Mouse (Mus musculus) kidney, adult 2 months (tissue): ENCODE results near the gene Glis3. TPM values are rescaled to one million over a fixed set of nuclear protein-coding genes. Genes with fewer than 3 reads are reported as not detected.

Experiments
- DNase-seq: peaks from one replicate; pipeline ENCODE4 v3.0.0; 2021
- H3K27ac ChIP-seq: fragments of 200-500 bp; 2 replicates; pipeline ENCODE4 v1.5.1; 2012; ENCODE audit warnings: low read depth, low read length, control low read depth, inconsistent platforms; ENCODE audit not compliant: insufficient read depth
- H3K27me3 ChIP-seq: fragments of 200-500 bp; replicated peaks from 2 replicates; pipeline ENCODE4 v1.6.1; 2012; ENCODE audit warnings: mild to moderate bottlenecking, moderate library complexity, low read length, inconsistent platforms; ENCODE audit not compliant: control insufficient read depth, insufficient read depth
- H3K36me3 ChIP-seq: fragments of 200-500 bp; 2 replicates; pipeline ENCODE4 v1.6.1; 2012; ENCODE audit warnings: mild to moderate bottlenecking, moderate library complexity, low read length, inconsistent platforms; ENCODE audit not compliant: control insufficient read depth, insufficient read depth
- H3K4me1 ChIP-seq: fragments of 200-500 bp; 2 replicates; pipeline ENCODE4 v1.6.1; 2011; ENCODE audit warnings: low read length; ENCODE audit not compliant: control insufficient read depth, insufficient read depth
- H3K4me3 ChIP-seq: fragments of 200-500 bp; 2 replicates; pipeline ENCODE4 v1.5.1; 2011; ENCODE audit warnings: mild to moderate bottlenecking, low read depth, low read length, control low read depth; ENCODE audit not compliant: insufficient read depth
- CTCF ChIP-seq: fragments of 200-500 bp; conservative IDR thresholded peaks from 2 replicates; pipeline ENCODE4 v1.5.1; 2011; ENCODE audit warnings: low read depth, mild to moderate bottlenecking, control low read depth, low read length, moderate library complexity, mixed read lengths; ENCODE audit not compliant: insufficient read depth, insufficient read length
- POLR2A ChIP-seq: fragments of 200-500 bp; IDR thresholded peaks from one replicate; pipeline ENCODE4 v1.6.1; 2011; ENCODE audit warnings: low read depth, low read length, control low read depth
- WGBS: fragments of 180-500 bp; shearing (Covaris S2); methylation state at CpG from one replicate; pipeline ENCODE4 v1.1.7; 2018; 5-methylcytosine and 5-hydroxymethylcytosine counted together
- polyA plus RNA-seq: library from polyadenylated mRNA; depleted of rRNA; stranded (reverse); fragments of >200 nt; gene quantifications from 2 replicates; pipeline ENCODE4 v1.2.3, GENCODE M21; 2012

Glis3 gene
- polyA plus RNA-seq, 1 experiment = 23.7 TPM

DNA sequence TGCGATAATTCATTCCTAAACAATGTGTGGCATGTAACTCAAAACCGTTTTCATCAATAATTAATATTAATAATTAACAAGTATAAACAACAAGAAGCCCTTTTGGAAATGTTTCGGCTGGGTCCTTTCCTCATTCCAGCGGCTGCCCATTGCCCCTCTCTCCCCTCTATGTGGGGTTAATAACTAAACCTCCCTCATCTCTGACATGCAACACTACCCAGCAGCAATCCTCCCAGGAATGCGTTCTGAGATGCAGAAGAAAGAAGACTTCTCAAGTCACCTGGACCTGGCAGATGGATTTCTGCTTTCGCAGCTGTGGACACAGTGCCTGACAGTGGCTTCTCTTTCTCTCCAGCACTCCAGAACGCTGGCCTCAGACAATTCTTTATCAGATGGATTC lies 120.0 kb downstream of the Glis3 start:
- Histone ChIP-seq H3K36me3 (no peaks in the 10 kb centered on the region), H3K27me3 (no peaks in the 10 kb centered on the region), H3K4me3 (no peak overlapping the region), H3K4me1 (peaks cover 35% of the 10 kb centered on the region), H3K27ac (peak overlapping the region; percentile 99)
- no peak for TF ChIP-seq POLR2A
- TF ChIP-seq CTCF = no peak
- peak; percentile 93 for DNase-seq
- 35% methylated on average over 7 of the region's 7 CpGs for WGBS

DNA sequence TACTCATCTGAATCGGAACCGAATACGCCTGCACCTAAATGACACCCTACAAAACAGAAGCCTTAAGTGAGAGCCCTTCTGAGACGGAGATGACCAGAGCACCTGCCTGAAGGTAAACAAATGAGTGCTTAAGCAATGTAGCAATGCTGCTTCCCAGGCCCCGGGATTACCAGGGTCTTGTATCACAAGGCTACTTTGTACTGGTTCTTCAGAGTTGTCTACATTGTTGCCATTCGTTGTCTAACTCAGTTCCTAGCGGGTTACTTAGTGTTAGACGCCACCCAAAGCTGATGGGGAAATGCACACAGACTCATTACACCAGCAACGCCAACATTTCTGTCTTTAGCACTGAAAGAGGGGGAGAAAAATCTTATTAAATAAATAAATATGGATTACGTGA lies 120.5 kb downstream of the Glis3 start:
- peak overlapping the region; percentile 98 for H3K27ac ChIP-seq
- no peak for DNase-seq
- TF ChIP-seq CTCF = no peak
- TF ChIP-seq POLR2A = no peak
- no peaks in the 10 kb centered on the region for H3K27me3 ChIP-seq
- peaks cover 38% of the 10 kb centered on the region for H3K4me1 ChIP-seq
- no peaks in the 10 kb centered on the region for H3K36me3 ChIP-seq
- 39% methylated on average over 10 of the region's 10 CpGs for WGBS
- H3K4me3 ChIP-seq = no peak overlapping the region

DNA sequence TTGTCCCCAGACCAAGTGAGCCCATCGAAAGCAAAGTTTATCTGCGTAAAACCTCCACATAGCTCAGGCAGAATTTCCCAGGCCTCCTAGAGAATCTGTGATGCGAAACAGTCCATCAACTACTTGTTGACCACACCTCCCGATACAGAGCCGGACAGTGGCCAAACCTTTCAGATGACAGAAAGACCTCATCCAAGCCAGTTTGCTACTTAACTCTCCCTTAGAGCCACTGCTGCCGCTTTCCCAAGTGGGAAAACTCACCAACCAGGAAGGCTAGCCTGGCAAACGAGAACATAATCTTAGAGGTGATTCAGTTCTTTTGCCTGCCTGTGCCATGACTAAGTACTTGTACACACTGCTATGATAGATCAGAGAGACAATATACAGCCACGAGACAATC lies 121.2 kb downstream of the Glis3 start:
- peak overlapping the region; percentile 98 for H3K27ac ChIP-seq
- H3K4me1 ChIP-seq = peaks cover 42% of the 10 kb centered on the region
- H3K27me3 ChIP-seq = no peaks in the 10 kb centered on the region
- no peak overlapping the region for H3K4me3 ChIP-seq
- no peaks in the 10 kb centered on the region for H3K36me3 ChIP-seq
- no peak for TF ChIP-seq CTCF
- TF ChIP-seq POLR2A = no peak
- peak; percentile 79 for DNase-seq
- 24% methylated on average over 8 of the region's 8 CpGs for WGBS

DNA sequence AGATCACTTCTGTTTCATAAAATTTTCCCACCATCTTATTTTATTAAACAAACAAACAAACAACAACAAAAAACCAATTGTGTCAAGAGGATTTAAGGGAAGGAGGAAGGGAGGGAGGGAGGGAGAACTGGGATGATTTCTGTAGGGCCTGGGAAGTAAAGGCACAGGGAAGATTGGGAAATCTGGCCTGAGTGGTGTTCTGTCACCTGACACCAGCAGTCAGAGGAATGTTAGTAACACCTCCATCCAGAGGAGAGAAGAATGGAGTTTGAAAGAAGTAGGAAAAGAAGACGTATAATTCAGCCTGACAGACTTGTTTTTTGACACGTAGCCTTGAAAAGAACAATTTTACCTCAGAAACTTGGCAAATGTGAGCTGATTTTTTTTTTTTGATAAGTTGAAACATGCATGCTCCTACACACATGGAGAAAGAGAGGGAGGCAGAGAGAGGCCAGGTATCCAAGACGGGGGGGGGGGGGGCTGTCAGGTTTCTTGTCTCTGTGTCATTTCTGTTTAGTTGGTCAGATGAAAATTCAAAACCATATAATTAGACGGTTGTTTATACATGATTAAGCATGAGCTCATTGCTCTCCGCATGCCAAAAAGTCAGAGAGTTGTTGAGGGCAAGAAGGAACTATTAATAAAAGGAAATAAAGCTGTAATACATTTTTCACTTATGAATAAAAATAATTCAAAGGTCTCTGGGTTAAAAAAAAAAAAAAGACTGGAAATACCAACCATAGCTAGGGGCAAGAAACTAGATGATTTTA lies 122.1 kb downstream of the Glis3 start:
- peak; percentile 45 for DNase-seq
- Histone ChIP-seq H3K27me3 (no peaks in the 10 kb centered on the region), H3K4me3 (no peak overlapping the region), H3K36me3 (no peaks in the 10 kb centered on the region), H3K4me1 (peaks cover 43% of the 10 kb centered on the region), H3K27ac (peak overlapping the region; percentile 81)
- TF ChIP-seq CTCF = no peak
- TF ChIP-seq POLR2A = no peak
- WGBS = 19% methylated on average over 5 of the region's 5 CpGs

DNA sequence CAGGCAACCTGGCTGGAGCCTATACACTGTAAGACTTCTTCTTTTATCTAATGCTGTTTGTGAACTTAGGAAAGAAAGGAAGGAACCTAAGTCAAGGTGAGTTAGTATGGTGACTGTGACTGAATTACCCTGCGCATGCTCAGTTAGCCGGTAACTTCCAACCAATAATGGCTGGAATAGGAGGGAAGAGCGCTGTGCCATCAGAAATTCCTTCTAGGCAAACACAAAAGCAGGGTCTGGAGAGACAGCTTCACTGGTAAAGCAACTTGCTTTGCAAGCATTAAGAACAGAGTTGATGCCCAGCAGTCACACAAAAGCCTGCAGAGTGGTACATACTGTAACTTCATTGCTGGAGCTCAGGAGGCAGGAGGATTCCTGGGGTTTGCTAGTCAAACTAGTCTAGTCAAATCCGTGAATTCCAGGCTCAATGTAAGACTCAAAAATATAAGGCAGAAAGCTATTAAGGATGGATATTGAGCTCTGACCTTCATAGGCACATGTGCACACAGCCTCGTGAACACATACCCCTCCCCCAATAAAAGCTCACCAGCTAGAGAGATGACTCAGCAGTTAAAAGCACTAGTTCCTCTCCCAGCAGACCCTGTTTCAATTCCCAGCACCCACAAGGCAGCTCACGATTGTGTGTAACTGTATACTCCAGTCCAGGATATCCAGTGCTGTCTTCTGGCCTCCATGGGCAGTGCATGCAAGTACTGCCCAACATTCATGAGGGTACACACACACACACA lies 124.5 kb downstream of the Glis3 start:
- H3K4me1 ChIP-seq = peaks cover 38% of the 10 kb centered on the region
- TF ChIP-seq POLR2A (no peak), CTCF (no peak)
- no peak for DNase-seq
- WGBS = 75% methylated on average over 6 of the region's 6 CpGs
- H3K27ac ChIP-seq = peak overlapping the region; percentile 56; the same call in 1 of the 2 replicates
- no peaks in the 10 kb centered on the region for H3K27me3 ChIP-seq
- no peaks in the 10 kb centered on the region for H3K36me3 ChIP-seq
- H3K4me3 ChIP-seq = no peak overlapping the region

DNA sequence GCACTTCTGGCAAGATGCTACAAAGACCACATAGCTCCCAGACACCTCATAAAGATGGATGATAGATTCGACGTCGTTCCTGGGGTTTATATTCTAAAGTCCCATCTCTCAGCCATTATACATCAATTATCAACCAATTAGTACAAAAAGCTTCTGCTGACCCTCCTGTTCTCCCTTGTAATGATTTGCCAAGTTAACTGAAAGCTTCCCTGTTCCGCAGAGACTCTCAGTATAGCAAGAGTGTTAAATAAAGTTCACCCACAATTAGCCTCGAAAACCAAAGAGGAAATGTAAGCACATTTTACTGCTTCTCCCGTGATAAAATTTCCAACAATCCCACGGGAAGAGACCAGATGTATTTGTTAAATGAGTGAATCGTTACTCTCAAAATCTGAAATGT lies 129.3 kb downstream of the Glis3 start:
- Histone ChIP-seq H3K27ac (peak overlapping the region; percentile 92), H3K36me3 (no peaks in the 10 kb centered on the region)
- WGBS = 21% methylated on average over 8 of the region's 8 CpGs

DNA sequence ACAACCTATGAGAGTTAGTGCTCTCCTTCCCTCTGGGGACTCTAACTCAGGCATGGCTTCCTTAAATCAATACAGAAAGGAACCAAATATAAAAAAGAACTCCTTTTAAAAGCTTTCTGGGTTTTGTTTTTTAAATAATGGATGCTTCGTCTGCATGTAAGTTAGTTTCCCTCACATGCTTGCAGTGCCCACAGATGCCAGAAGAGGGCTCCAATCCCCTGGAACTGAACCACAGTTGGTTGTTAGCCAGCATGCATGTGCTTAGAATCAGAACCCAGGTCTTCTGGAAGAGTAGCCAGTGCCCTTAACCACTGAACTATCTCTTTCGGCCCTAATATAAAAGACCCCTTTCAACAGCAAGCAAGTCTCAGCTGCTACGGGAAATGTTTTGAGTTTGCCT lies 132.9 kb downstream of the Glis3 start:
- Histone ChIP-seq H3K4me3 (no peak overlapping the region), H3K27me3 (no peaks in the 10 kb centered on the region), H3K27ac (no peak overlapping the region), H3K36me3 (no peaks in the 10 kb centered on the region), H3K4me1 (peaks cover 12% of the 10 kb centered on the region)
- WGBS = 93% methylated on average over 3 of the region's 3 CpGs
- peak; percentile 45 for DNase-seq
- TF ChIP-seq POLR2A (no peak), CTCF (peak; percentile 68)

More for the DNA sequence above, 129.3 kb downstream of the Glis3 start:
- TF ChIP-seq POLR2A = no peak
- TF ChIP-seq CTCF = no peak
- DNase-seq = peak; percentile 66
- no peak overlapping the region for H3K4me3 ChIP-seq
- H3K27me3 ChIP-seq = no peaks in the 10 kb centered on the region
- H3K4me1 ChIP-seq = peaks cover 23% of the 10 kb centered on the region
